Mouse (Mus musculus) forebrain, embryonic 16.5 days (tissue): Measurements from ENCODE around the gene Ppia. TPM values are rescaled to one million over a fixed set of nuclear protein-coding genes. Genes with fewer than 3 reads are reported as not detected.

Source experiments
- microRNA-seq: library from miRNA; unstranded; fragments of <30 nt; microRNA quantifications from one replicate; pipeline ENCODE4, GENCODE M21; 2017
- polyA plus RNA-seq: library from polyadenylated mRNA; unstranded; fragments of >200 nt; fragmentation: Nextera tagmentation; extraction: Ambion mirVana; gene quantifications from 2 replicates; pipeline ENCODE4 v1.2.1, GENCODE M21; 2015

Ppia gene
- polyA plus RNA-seq, 1 experiment from 2014 or later = 3,622 TPM

Small RNAs within 50 kb of the gene (microRNA-seq; reads per million reads assigned to microRNA genes)
- 2.7 reads per million, percentile 9 among the genes with 10 or more reads in this experiment for gene Mir7651

Other genes with a start within 250 kb of the Ppia start
- gene A730071L15Rik, start 215.4 kb upstream of the Ppia start, polyA plus RNA-seq = 0.21 and 0.84 TPM in 2 replicates
- gene Nudcd3, start 215.0 kb upstream of the Ppia start, polyA plus RNA-seq = 78.4 and 82.1 TPM in 2 replicates
- gene Npc1l1, start 185.3 kb upstream of the Ppia start, polyA plus RNA-seq = 0.08 TPM in 1 of 2 replicates, not detected in the other
- gene Ddx56, start 147.7 kb upstream of the Ppia start, polyA plus RNA-seq = 86.8 and 90.2 TPM in 2 replicates
- 157 and 163 TPM in 2 replicates for gene Tmed4, start 140.6 kb upstream of the Ppia start, polyA plus RNA-seq
- gene Ogdh, start 123.8 kb upstream of the Ppia start, polyA plus RNA-seq = 99.5 and 99.6 TPM in 2 replicates
- 36.7 and 40.4 TPM in 2 replicates for gene Zmiz2, start 26.4 kb upstream of the Ppia start, polyA plus RNA-seq
- gene H2afv, start 29.0 kb downstream of the Ppia start, polyA plus RNA-seq = 438 and 507 TPM in 2 replicates
- 14.4 and 16.7 TPM in 2 replicates for gene Purb, start 60.5 kb downstream of the Ppia start, polyA plus RNA-seq
- 0.20 and 0.60 TPM in 2 replicates for gene Myo1g, start 105.5 kb downstream of the Ppia start, polyA plus RNA-seq
- 101 and 107 TPM in 2 replicates for gene Ccm2, start 131.4 kb downstream of the Ppia start, polyA plus RNA-seq
- gene Nacad, start 190.6 kb downstream of the Ppia start, polyA plus RNA-seq = 62.5 and 71.1 TPM in 2 replicates
- gene Tbrg4, start 210.6 kb downstream of the Ppia start, polyA plus RNA-seq = 28.2 and 32.2 TPM in 2 replicates
- not detected in 2 replicates for gene Wap, start 223.2 kb downstream of the Ppia start, polyA plus RNA-seq
- 7.9 and 8.1 TPM in 2 replicates for gene Ramp3, start 243.1 kb downstream of the Ppia start, polyA plus RNA-seq